Mouse (Mus musculus) heart, postnatal 25 days (tissue): ENCODE data around the gene Dapk1. TPM values are rescaled to one million over a fixed set of nuclear protein-coding genes. Genes with fewer than 3 reads are reported as not detected.

Experiments
- DNase-seq: peaks from one replicate; pipeline ENCODE4 v3.0.0; 2022; ENCODE audit warnings: low spot score
- intact Hi-C: fragments of 180-260 bp; cut with DNase I; formaldehyde crosslinking; loops from one replicate; pipeline ENCODE4 v1.15.1; 2025
- total RNA-seq, 2 experiments: library from RNA; stranded (reverse); gene quantifications; 2 replicates each; pipeline ENCODE4 v1.2.3; 2021

Gene Dapk1
- total RNA-seq, 2 experiments from 2014 or later, result 24.5 to 29.5 TPM

DNA sequence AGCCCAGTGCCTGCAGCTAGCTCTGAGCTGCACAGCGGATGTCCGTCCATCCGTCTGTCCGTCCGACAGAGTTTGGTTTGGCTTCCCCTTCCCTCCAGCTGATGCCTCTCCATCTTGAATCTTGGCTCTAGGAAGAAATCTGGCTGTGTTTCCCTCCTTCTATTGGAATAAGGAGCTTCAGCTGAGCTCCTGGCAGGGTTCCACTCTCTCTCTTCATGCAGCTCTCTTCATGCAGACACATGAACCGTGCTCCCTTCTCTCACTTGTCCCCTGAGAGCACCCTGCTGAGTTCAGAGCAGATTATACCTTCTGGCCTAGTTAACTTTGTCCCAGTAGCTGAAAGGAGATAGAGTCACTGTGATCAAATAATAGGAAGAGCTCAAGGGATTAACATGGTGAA, 83.5 kb downstream of the Dapk1 start:
- intact Hi-C loops, result loop anchor here (5.0 kb wide), 3 partner anchors 48 to 83 kb away; partner anchors contain the start of gene Dapk1
- DNase-seq, result no peak

DNA sequence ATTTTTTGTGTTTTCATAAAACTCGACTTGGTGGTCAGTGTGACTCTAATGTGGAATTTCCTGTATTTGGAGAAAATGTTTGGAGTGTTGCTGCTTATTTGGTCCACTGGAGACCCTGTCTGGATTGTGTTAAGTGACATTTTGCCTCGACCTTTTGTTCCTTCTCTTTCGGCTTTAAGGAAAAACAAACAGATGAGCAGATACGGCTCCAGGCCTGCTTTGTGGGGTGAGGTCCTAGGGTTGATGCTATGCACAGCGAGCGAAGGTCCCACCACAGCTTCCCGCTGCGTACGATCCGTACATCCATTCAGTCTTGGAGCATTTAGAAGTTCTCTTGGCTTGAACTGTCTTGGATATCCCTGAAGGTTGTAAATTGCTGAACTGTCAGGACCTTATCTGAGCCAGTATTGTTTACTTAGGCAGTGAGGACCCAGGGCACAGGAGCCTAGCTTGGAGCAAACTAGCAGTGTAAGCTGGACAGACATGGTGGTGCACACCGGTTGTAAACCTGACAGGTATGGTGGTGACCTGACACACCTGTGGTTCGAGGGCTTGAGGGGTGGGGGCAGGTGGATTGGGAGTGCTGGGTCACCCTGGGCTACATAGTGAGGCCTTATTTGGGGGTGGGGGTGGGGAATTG, 84.4 kb downstream of the Dapk1 start:
- intact Hi-C loops, result loop anchor here (5.0 kb wide), 3 partner anchors 49 to 84 kb away; partner anchors contain the start of gene Dapk1
- no peak for DNase-seq

DNA sequence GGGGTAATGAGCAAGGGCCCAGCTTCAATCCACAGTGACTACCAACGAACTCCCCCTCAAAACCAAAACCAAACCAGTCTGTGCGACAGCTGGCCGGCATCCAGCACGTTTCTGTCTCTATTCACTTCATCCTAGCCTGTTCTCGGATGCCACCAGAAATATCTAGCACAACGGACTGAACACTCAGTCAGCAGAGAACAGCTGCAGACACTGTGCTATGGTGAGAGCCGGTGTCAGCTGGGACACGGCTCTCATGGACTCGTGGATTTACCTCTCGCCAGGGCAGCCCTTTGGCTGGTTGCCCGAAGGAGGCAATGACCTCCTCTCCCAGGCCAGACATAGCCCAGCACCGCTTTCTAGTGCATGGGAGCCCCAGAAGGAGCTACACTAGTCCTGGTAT, 85.2 kb downstream of the Dapk1 start:
- no peak for DNase-seq
- intact Hi-C loops, result loop anchor here (5.0 kb wide), 3 partner anchors 50 to 85 kb away; partner anchors contain the start of gene Dapk1

DNA sequence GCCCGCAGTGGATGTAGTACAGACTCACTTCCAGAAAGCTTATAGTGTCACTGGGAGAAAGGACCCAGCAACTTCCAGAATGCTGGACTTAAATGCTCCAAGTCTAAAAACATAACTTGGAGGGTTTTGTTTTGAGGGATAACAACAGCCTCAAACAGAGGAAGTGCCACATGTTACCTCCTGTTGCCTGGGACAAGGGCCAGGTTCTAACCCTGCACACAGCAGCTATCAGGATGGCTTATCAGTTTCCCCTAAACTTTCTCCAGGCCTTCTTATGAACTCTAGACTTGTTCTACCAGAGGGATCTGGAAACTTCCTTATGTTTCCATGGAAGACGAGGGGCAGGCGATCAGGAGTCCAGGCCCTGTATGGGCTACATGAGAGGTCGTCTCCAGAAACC, 85.7 kb downstream of the Dapk1 start:
- intact Hi-C loops, result loop anchor here (5.0 kb wide), 3 partner anchors 50 to 85 kb away; partner anchors contain the start of gene Dapk1
- no peak for DNase-seq

DNA sequence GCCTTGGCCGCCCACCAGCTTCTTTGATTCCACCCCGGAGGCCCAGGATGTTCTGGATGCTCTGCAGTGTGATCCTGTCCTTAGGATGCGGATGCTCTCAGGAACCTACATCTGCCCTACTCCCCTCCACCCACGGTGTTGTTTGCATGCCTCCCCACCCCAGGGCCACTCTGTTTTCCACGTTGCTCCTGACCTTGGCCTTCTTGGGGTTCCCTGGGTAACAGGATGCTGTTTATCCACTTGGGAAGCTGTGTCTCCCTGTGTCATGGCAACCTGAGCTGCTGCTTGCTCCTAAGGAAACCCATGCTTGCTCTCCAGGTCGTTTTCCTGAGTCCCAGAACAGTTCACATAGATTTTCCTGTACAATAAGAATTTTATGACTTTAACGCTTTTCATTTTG, 86.1 kb downstream of the Dapk1 start:
- intact Hi-C loops, result loop anchor here (5.0 kb wide), 3 partner anchors 49 to 86 kb away; partner anchors contain the start of gene Dapk1
- DNase-seq, result no peak

DNA sequence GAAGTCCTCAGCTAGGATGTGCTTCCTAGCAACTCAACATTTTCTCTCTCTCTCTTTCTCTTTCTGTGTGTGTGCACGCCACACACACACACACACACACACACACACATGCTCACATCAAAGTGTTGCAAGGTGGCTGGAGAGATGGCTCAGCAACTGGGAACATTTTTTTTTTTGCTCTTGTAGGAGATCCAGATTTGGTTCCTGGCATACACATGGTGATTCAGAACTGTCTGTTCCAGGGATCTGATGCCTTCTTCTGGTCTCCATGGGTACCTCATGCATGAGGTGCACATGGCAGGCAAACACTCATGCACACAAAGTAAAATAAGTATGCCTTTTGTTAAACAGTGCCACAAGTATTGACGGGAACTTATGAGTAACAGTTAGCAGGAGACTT, 89.2 kb downstream of the Dapk1 start:
- no peak for DNase-seq
- intact Hi-C loops, result no loop called here

DNA sequence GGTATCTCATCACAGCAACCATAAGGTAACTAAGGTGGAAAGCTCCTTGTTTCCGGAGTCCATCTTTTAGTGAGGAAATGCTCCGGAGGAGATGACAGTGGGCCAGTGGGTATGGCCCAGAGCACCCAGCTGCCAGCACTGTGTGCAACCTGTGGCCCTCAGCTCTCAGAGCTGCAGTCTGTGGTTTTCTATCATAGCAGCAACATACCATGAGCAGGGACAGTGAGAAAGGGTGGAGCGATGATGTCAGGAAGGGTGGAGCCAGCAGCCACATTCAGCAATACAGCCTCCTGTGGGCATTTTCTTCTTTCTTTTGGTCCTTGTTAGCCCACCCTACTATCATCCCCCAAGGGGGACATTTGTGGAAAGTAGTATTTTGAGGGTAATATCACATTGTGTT, 90.2 kb downstream of the Dapk1 start:
- no peak for DNase-seq
- intact Hi-C loops, result no loop called here

DNA sequence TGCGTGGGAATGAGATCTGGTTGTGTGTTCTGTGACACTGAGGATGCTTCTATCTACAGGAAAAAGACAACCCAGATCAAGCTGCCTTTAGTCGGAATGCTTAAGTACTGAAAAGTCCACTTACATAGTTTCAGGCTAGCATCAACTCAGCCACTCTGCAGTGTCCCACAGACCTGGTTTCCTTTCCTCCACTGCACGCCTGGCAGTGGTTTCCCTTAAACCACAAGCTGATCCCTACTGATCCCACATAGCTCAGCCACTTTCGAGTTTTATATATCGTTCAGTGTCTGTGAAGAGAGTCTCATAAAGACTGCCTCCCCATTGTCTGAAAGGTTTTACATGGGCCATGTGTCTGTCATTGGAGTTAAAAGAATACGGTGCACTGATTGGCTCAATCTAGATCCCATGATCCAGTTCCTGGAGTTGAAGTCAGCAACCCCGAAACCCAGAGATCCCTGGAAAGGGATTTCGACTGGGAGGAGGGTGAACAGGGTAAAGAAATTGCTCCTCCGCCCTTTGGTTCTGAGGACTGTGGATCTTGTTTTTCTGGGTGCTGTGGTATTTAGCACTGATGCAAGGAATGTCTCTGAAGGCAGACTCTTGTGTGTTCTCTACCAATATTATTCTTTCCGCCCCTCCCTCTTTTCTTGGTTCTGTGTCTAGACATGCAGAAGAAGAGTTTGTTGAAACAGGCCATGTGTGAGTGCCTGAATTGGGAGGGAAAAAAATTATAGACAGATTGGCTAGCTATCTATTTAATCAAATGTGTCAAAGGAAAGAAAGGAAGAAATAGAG, 93.6 kb downstream of the Dapk1 start:
- DNase-seq, result no peak
- intact Hi-C loops, result no loop called here

DNA sequence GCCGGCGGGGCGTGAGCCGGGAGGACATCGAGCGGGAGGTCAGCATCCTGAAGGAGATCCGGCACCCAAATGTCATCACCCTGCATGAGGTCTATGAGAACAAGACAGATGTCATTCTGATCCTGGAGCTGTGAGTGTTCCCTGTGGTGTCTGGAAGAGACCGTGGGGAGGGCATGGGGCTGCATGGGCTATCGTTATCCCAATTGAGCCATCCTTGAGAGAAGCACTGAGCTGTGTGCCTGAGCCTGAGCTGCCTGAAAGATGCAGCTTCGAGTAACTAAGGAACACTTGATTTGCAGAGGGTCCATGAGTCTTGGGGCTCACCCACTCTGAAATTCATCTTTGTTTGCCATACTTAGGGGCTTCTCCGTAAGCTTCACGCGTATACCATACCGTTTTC, 94.6 kb downstream of the Dapk1 start:
- intact Hi-C loops, result no loop called here
- no peak for DNase-seq

DNA sequence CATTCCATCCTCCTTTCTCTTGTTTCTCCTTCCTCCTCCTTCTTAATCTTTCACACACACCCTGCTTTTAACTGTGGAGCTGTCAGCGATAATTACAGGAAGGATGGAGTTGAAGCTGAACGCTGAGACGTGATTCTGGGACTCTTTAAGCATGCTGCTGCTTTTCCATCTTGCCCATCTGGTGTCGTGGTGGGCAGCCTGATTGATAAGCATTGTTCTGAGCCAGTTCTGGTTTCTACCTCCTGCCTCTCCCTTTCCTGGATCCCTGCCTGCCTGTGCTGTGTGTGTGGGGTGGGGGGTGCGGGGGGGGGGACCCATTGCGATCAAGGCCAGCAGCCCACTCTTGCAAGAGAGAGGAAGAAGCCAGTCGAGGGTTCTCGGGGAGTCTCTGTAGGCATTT, 95.0 kb downstream of the Dapk1 start:
- no peak for DNase-seq
- intact Hi-C loops, result no loop called here

DNA sequence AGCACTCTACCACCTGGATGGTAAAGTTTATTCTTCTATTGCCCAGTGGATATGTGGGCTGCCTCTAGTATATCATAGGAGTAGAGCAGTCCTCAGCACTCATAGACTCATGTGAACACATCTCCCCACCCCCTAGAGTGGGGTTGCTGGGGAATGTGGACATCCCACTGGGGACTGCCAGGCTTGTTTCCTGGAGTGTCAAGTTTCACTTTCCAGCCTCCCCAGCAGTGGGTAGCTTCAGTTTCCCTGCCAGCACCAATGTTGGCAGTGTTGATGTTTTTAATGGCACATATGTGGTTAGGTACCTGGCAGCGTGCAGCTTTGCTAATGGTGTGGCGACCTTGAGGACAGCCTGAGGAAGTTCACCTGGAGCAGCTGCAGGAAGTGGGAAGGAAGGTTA, 96.3 kb downstream of the Dapk1 start:
- DNase-seq, result no peak
- intact Hi-C loops, result no loop called here

DNA sequence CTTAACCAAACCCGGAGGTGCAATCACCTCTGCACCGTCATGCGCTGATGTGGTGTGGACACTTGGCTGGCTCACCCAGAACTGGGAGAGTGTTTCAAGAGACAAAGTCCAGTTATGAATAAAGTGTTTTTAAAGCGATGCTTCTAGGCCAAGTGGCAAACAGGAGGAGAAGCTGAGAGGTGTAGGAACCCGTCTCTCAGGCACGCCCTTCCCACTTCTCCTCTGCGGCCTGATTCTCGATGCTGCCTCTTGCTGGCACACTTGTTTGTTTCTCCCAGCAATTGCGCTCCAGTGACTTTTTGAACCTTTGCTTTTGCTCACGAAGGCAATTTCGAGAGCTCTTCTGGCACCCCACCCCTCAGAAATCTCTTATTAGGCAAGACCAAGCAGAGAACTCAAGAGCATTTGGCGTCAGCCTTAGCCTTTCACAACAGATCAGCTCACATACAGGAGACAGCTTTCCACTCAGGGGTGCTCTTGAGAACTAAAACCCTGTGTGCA, 100.0 kb downstream of the Dapk1 start:
- DNase-seq, result peak; percentile 31

DNA sequence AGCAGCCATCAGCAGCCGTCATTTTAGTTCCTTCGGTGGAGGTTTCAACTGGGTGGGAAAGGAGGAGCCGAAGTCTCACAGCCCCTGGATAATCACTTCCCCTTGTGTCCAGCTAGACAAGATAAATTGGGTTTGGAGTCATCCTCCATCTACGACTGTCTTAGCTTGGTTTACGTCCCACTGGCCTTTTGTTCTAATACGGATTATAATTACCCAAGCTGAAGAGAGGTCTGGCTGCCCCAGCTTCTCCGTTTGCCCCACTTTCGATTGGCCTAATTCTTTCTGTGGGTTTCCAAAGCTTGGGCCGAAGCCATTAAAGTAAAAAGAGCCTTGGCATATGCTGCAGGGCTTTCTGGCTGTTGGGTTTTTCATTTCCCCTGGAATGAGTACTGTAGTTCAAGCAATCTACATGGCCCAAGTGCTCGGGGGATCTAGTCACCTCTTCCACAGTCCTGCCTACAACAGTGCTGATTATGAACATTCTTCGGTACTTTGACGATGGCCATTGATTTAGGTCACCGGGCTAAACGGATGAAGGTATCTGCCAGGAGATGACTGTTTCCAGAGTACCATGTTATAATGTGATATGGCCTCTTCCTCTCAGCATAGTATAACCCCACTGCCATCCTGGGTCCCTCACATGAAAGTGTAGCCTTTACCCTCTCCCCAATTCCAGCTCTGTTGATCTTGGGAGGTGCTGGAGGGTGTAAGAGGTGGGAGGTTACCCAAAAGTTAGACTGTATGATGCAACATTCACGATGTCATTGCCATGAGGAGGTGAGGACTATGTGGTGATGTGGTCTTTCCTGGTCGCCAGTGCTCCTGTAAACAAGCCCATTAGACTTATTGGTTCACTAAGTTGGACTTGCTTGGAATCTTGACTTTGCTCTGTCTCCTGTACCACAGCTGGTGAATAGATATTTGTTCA, 106.1 kb downstream of the Dapk1 start:
- intact Hi-C loops, result no loop called here
- DNase-seq, result no peak

More for the DNA sequence above, 100.0 kb downstream of the Dapk1 start:
- intact Hi-C loops, result no loop called here

DNA sequence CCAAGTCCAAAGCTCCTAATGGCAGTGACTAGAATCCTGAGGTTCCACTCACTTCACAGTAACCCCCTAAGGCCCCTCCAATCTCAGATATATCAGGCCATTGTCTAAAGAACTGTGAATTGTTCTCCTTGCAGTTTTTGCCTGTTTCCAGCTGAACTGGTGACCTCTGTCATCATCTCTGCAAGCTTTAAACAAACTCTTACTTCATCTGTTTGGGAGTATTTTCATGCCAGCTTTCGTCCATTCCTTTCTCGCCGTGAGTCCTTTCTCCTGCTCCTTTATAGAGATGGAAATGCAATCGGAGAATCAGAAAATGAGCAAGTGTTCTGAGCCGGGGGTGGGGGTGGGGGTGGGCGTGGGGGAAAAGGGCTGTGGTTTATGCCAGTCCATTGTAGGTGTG, 107.4 kb downstream of the Dapk1 start:
- intact Hi-C loops, result no loop called here
- DNase-seq, result no peak

DNA sequence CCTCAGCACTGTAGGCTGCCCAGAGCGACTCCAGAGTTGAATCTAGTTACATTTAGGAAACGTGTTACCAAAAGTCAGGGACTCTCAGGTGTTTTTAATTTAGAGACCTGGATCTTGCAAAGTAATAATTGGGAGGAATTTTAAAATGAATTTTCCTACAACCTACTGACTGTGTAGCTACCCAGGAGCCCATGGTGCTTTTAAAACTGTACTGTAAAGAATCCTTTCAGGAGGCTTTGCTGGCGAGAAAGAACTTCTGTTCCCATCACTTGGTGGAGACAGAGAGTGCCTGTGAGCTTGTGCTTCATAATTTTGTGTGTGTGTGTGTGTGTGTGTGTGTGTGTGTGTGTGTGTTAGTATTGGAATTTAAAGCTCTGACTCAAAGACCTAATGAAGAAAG, 109.2 kb downstream of the Dapk1 start:
- DNase-seq, result no peak
- intact Hi-C loops, result no loop called here

DNA sequence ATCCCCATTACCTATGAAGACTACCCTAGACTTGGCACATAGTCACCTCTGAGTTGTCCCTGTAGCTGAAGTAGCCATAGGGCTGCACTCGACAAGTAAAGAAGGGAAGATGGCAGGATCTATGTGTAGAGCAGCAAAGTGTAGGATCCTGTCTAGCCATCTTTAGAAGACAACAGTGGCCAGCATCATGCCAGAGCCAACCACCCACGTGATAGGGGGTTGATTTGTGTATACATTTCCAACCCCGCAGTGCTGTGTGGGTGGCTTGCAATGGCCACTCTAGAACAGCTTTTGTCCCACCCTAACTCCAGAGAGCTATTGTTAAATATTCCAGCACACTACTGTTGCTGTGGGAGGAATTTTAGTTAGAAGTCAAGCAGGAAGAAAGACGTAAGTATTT, 111.8 kb downstream of the Dapk1 start:
- no peak for DNase-seq
- intact Hi-C loops, result no loop called here

DNA sequence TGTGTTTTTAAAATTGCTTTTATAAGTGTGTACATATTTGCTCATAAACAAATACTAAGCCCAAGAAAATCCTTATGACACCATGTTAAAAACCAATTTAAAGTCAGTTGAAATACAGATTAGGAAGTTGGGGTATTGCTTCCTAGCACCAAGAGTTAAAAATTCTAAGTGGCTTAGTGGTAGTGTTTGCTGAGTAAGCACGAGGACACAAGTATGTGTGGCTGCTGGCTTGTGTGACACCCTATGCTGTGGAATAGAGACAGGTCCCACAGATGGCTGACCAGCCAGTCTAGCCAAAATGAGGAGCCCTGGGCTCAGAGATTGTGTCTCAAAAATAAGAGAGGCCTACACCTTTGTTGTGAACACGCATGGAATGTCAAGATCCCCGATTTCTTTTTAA, 114.4 kb downstream of the Dapk1 start:
- DNase-seq, result no peak
- intact Hi-C loops, result no loop called here

DNA sequence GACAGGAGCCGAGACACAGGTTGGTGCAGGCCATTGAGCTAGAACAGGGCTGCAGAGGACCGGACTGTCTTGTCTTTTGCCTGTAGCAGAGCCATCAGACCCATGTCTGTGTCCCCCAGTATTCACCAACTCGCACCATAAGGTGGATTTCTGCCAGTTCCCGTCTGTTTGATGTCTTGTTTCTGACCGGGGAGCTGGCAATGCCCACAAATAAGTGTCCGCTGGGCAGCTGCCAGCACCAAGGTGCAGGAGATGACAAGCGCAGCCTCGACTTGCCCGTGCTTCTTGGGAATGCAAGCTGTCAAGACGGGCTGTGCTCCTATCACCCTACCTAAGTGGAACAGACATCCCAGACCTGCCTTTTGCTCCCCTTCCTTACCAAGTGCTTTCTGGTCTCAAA, 115.7 kb downstream of the Dapk1 start:
- intact Hi-C loops, result no loop called here
- no peak for DNase-seq

DNA sequence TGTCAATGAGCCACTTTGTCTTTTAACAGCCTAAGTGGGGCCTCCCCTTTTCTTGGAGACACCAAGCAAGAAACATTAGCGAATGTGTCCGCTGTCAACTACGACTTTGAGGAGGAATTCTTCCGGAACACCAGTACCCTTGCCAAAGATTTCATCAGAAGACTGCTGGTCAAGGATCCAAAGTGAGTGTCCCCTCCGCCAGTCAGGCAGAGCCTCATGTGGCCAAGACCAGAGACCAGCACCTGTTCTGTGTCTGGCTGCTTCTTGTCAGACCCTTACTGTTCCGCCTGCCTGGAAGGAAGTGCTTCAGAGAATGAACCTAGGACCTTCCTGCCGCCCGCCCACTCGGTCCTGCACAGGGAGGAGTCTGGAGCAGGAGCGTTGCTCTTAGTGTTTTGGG, 117.8 kb downstream of the Dapk1 start:
- intact Hi-C loops, result no loop called here
- no peak for DNase-seq

DNA sequence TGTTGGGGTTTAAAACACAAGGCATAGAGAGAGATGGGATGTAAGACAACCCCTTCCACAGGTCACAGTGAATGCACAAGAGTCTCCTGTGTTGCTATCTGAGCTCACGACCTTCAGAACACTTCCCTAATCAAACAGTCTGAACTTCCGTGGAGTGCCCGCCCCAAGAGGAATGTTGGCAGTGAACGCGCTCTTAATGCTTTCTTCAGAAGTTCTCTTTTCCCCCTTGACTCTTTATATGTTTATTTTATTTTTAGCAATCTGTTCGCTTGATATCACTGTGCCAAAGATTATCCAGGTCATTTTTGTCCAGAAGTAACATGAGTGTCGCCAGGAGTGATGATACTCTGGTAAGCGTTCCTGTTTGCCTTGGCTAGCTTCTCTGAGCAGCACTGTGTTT, 121.0 kb downstream of the Dapk1 start:
- no peak for DNase-seq
- intact Hi-C loops, result no loop called here
